Mouse (Mus musculus) neural tube, embryonic 12.5 days (tissue): ENCODE measurements at regions not wholly inside any gene's neighbourhood (a gene's known extent, or its start where the extent isn't known, plus 50 kb on each side); places are given as distances from the start of the nearest gene placed in this dataset.
A peak's percentile ranks its signal among the peaks of the same experiment; 100 is the strongest.

ENCODE experiments used
- ATAC-seq: fragments of 200-750 bp; cut with Nextera tagmentation; 2 replicates; pipeline ENCODE4 v1.8.0; 2017; ENCODE audit warnings: low read depth, mild to moderate bottlenecking, moderate TSS enrichment, moderate library complexity; ENCODE audit not compliant: low FRiP score
- H3K27ac ChIP-seq: fragments of 300-500 bp; sonication (generic); 2 replicates; pipeline ENCODE4 v1.5.1; 2016
- H3K27me3 ChIP-seq: fragments of 300-500 bp; sonication (generic); replicated peaks from 2 replicates; pipeline ENCODE4 v1.6.1; 2016; ENCODE audit warnings: mild to moderate bottlenecking
- H3K36me3 ChIP-seq: fragments of 300-500 bp; sonication (generic); 2 replicates; pipeline ENCODE4 v1.6.1; 2016; ENCODE audit warnings: mild to moderate bottlenecking
- H3K4me1 ChIP-seq: fragments of 300-500 bp; sonication (generic); 2 replicates; pipeline ENCODE4 v1.6.1; 2016
- H3K4me2 ChIP-seq: fragments of 300-500 bp; sonication (generic); replicated peaks from 2 replicates; pipeline ENCODE4 v1.6.1; 2016; ENCODE audit warnings: mild to moderate bottlenecking
- H3K4me3 ChIP-seq: fragments of 300-500 bp; sonication (generic); 2 replicates; pipeline ENCODE4 v1.5.1; 2016
- H3K9ac ChIP-seq: fragments of 300-500 bp; sonication (generic); 2 replicates; pipeline ENCODE4 v1.6.1; 2016; ENCODE audit warnings: mild to moderate bottlenecking
- H3K9me3 ChIP-seq: fragments of 300-500 bp; sonication (generic); 2 replicates; pipeline ENCODE4 v1.6.1; 2016; ENCODE audit warnings: mild to moderate bottlenecking
- WGBS: fragments of 180-500 bp; shearing (Covaris S2); methylation state at CpG from one replicate; pipeline ENCODE4 v1.1.7; 2016; 5-methylcytosine and 5-hydroxymethylcytosine counted together

GRCm38 (mm10) chr13:111031633-111032032 lies 223.2 kb upstream of the Actbl2 start:
- ATAC-seq: no peak
- WGBS: 76% methylated on average over 1 of the region's 1 CpGs
- Histone ChIP-seq H3K27me3 (no peaks in the 10 kb centered on the region), H3K4me1 (no peaks in the 10 kb centered on the region), H3K9ac (no peak overlapping the region), H3K27ac (no peak overlapping the region), H3K9me3 (no peaks in the 10 kb centered on the region), H3K4me3 (no peak overlapping the region), H3K36me3 (no peaks in the 10 kb centered on the region), H3K4me2 (no peak overlapping the region)

- H3K27ac ChIP-seq: no peak overlapping the region
- no peak overlapping the region for H3K4me2 ChIP-seq
- H3K27me3 ChIP-seq: no peaks in the 10 kb centered on the region
- H3K9me3 ChIP-seq: no peaks in the 10 kb centered on the region
- no peak for ATAC-seq
- H3K4me3 ChIP-seq: no peak overlapping the region
- no peaks in the 10 kb centered on the region for H3K4me1 ChIP-seq
- no peak overlapping the region for H3K9ac ChIP-seq
- no peaks in the 10 kb centered on the region for H3K36me3 ChIP-seq
- 73% methylated on average over 2 of the region's 2 CpGs for WGBS
Measured at GRCm38 (mm10) chr13:111043637-111044036, 211.2 kb upstream of the Actbl2 start.

- Histone ChIP-seq H3K4me2 (no peak overlapping the region), H3K4me1 (peaks cover under 1% of the 10 kb centered on the region; the same call in 1 of the 2 replicates), H3K36me3 (no peaks in the 10 kb centered on the region), H3K9me3 (no peaks in the 10 kb centered on the region), H3K27me3 (no peaks in the 10 kb centered on the region), H3K4me3 (no peak overlapping the region), H3K27ac (no peak overlapping the region), H3K9ac (no peak overlapping the region)
- WGBS: 77% methylated on average over 10 of the region's 10 CpGs
- ATAC-seq: no peak
Measured at GRCm38 (mm10) chr13:111044328-111045002, 210.3 kb upstream of the Actbl2 start.

GRCm38 (mm10) chr13:111050097-111050496 lies 204.7 kb upstream of the Actbl2 start:
- ATAC-seq: no peak
- no peak overlapping the region for H3K9ac ChIP-seq
- no peaks in the 10 kb centered on the region for H3K36me3 ChIP-seq
- H3K4me2 ChIP-seq: no peak overlapping the region
- WGBS: 27% methylated on average over 6 of the region's 6 CpGs
- H3K4me1 ChIP-seq: peaks cover 9% of the 10 kb centered on the region; the same call in 1 of the 2 replicates
- H3K9me3 ChIP-seq: no peaks in the 10 kb centered on the region
- no peak overlapping the region for H3K4me3 ChIP-seq
- no peaks in the 10 kb centered on the region for H3K27me3 ChIP-seq
- no peak overlapping the region for H3K27ac ChIP-seq

GRCm38 (mm10) chr13:111055817-111056216 lies 199.0 kb upstream of the Actbl2 start:
- no peak overlapping the region for H3K9ac ChIP-seq
- H3K27me3 ChIP-seq: no peaks in the 10 kb centered on the region
- H3K27ac ChIP-seq: no peak overlapping the region
- no peak for ATAC-seq
- H3K4me2 ChIP-seq: no peak overlapping the region
- WGBS: 80% methylated on average over 2 of the region's 2 CpGs
- H3K4me3 ChIP-seq: no peak overlapping the region
- H3K9me3 ChIP-seq: no peaks in the 10 kb centered on the region
- no peaks in the 10 kb centered on the region for H3K4me1 ChIP-seq
- H3K36me3 ChIP-seq: no peaks in the 10 kb centered on the region

- Histone ChIP-seq H3K9me3 (no peaks in the 10 kb centered on the region), H3K4me2 (no peak overlapping the region), H3K4me3 (no peak overlapping the region), H3K9ac (no peak overlapping the region), H3K27me3 (no peaks in the 10 kb centered on the region), H3K4me1 (no peaks in the 10 kb centered on the region), H3K36me3 (no peaks in the 10 kb centered on the region), H3K27ac (no peak overlapping the region)
- 86% methylated on average over 2 of the region's 2 CpGs for WGBS
- no peak for ATAC-seq
Measured at GRCm38 (mm10) chr13:111087753-111088152, 167.1 kb upstream of the Actbl2 start.

GRCm38 (mm10) chr13:111096071-111096470 lies 158.7 kb upstream of the Actbl2 start:
- no peak overlapping the region for H3K4me3 ChIP-seq
- H3K27me3 ChIP-seq: no peaks in the 10 kb centered on the region
- H3K4me2 ChIP-seq: no peak overlapping the region
- H3K4me1 ChIP-seq: no peaks in the 10 kb centered on the region; the same call in 1 of the 2 replicates
- ATAC-seq: no peak
- 90% methylated on average over 5 of the region's 5 CpGs for WGBS
- H3K9me3 ChIP-seq: no peaks in the 10 kb centered on the region
- H3K27ac ChIP-seq: no peak overlapping the region
- H3K9ac ChIP-seq: no peak overlapping the region
- H3K36me3 ChIP-seq: no peaks in the 10 kb centered on the region

GRCm38 (mm10) chr13:111097336-111097735 lies 157.5 kb upstream of the Actbl2 start:
- Histone ChIP-seq H3K9ac (no peak overlapping the region), H3K36me3 (no peaks in the 10 kb centered on the region), H3K4me2 (no peak overlapping the region), H3K9me3 (no peaks in the 10 kb centered on the region), H3K4me3 (no peak overlapping the region), H3K4me1 (no peaks in the 10 kb centered on the region; the same call in 1 of the 2 replicates), H3K27ac (no peak overlapping the region), H3K27me3 (no peaks in the 10 kb centered on the region)
- no peak for ATAC-seq
- 81% methylated on average over 4 of the region's 4 CpGs for WGBS

- WGBS: 20% methylated on average over 2 of the region's 2 CpGs
- Histone ChIP-seq H3K27ac (no peak overlapping the region), H3K4me2 (no peak overlapping the region), H3K9ac (no peak overlapping the region), H3K4me1 (no peaks in the 10 kb centered on the region; the same call in 1 of the 2 replicates), H3K4me3 (no peak overlapping the region), H3K27me3 (no peaks in the 10 kb centered on the region), H3K36me3 (no peaks in the 10 kb centered on the region), H3K9me3 (no peaks in the 10 kb centered on the region)
- peak; percentile 81 for ATAC-seq
Measured at GRCm38 (mm10) chr13:111098738-111099137, 156.1 kb upstream of the Actbl2 start.

- ATAC-seq: peak; percentile 75
- 36% methylated on average over 6 of the region's 6 CpGs for WGBS
- Histone ChIP-seq H3K9me3 (no peaks in the 10 kb centered on the region), H3K36me3 (no peaks in the 10 kb centered on the region), H3K4me1 (no peaks in the 10 kb centered on the region; the same call in 1 of the 2 replicates), H3K4me3 (no peak overlapping the region), H3K4me2 (no peak overlapping the region), H3K27me3 (no peaks in the 10 kb centered on the region), H3K9ac (no peak overlapping the region), H3K27ac (no peak overlapping the region)
Measured at GRCm38 (mm10) chr13:111099252-111099651, 155.6 kb upstream of the Actbl2 start.

GRCm38 (mm10) chr13:111100448-111100847 lies 154.4 kb upstream of the Actbl2 start:
- H3K9me3 ChIP-seq: no peaks in the 10 kb centered on the region
- peaks cover 2% of the 10 kb centered on the region; the same call in 1 of the 2 replicates for H3K4me1 ChIP-seq
- H3K27ac ChIP-seq: no peak overlapping the region
- no peak for ATAC-seq
- H3K36me3 ChIP-seq: no peaks in the 10 kb centered on the region
- no peak overlapping the region for H3K4me2 ChIP-seq
- no peak overlapping the region for H3K9ac ChIP-seq
- no peaks in the 10 kb centered on the region for H3K27me3 ChIP-seq
- no peak overlapping the region for H3K4me3 ChIP-seq
- 84% methylated on average over 1 of the region's 1 CpGs for WGBS

- Histone ChIP-seq H3K4me1 (0 out of 2 replicates have a peak, but pooled peaks cover 2% of the 10 kb centered on the region), H3K4me3 (no peak overlapping the region), H3K27ac (no peak overlapping the region), H3K4me2 (no peak overlapping the region), H3K9me3 (no peaks in the 10 kb centered on the region), H3K36me3 (no peaks in the 10 kb centered on the region), H3K9ac (no peak overlapping the region), H3K27me3 (no peaks in the 10 kb centered on the region)
- 74% methylated on average over 4 of the region's 4 CpGs for WGBS
- ATAC-seq: peak; percentile 76
Measured at GRCm38 (mm10) chr13:111104567-111105219, 150.1 kb upstream of the Actbl2 start.

GRCm38 (mm10) chr13:111131108-111131507 lies 123.7 kb upstream of the Actbl2 start:
- no peaks in the 10 kb centered on the region for H3K4me1 ChIP-seq
- ATAC-seq: no peak
- H3K9ac ChIP-seq: no peak overlapping the region
- H3K27me3 ChIP-seq: no peaks in the 10 kb centered on the region
- H3K9me3 ChIP-seq: no peaks in the 10 kb centered on the region
- H3K36me3 ChIP-seq: no peaks in the 10 kb centered on the region
- H3K27ac ChIP-seq: no peak overlapping the region
- H3K4me3 ChIP-seq: no peak overlapping the region
- WGBS: 86% methylated on average over 3 of the region's 3 CpGs
- H3K4me2 ChIP-seq: no peak overlapping the region
